Mouse (Mus musculus) urinary bladder, postnatal 10 days (tissue): ENCODE measurements around the gene Mtmr3.

Experiments used
- DNase-seq: peaks from one replicate; pipeline ENCODE4 v3.0.0; 2022; ENCODE audit warnings: low spot score

Gene Mtmr3

GRCm38 (mm10) chr11:4464616-4465015 lies 130.0 kb downstream of the Mtmr3 start:
- no peak for DNase-seq

- DNase-seq = no peak
These were observed 130.5 kb downstream of the Mtmr3 start for GRCm38 (mm10) chr11:4464186-4464585.

DNA sequence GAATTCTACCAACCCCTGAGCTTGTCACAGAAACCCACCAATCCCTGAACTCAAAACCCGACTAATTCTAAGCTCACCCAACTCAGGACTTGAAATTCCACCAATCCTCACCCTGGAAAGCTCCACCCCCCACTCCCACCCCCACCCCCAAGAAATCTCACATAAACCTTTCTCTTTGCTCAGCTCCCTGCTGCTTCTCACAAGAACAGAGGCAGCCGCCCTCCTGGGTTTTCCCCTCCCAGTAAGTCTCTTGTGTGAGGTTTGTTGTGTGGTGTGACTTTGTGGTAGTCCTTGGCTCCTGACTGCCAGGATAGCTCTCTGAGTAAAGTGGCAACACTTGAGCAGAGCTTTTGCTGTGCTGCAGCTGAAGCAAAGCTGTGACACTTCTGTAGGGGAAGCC lies 131.8 kb downstream of the Mtmr3 start:
- no peak for DNase-seq

GRCm38 (mm10) chr11:4461154-4461553 lies 133.5 kb downstream of the Mtmr3 start:
- no peak for DNase-seq

GRCm38 (mm10) chr11:4460615-4461014 lies 134.0 kb downstream of the Mtmr3 start:
- no peak for DNase-seq

DNA sequence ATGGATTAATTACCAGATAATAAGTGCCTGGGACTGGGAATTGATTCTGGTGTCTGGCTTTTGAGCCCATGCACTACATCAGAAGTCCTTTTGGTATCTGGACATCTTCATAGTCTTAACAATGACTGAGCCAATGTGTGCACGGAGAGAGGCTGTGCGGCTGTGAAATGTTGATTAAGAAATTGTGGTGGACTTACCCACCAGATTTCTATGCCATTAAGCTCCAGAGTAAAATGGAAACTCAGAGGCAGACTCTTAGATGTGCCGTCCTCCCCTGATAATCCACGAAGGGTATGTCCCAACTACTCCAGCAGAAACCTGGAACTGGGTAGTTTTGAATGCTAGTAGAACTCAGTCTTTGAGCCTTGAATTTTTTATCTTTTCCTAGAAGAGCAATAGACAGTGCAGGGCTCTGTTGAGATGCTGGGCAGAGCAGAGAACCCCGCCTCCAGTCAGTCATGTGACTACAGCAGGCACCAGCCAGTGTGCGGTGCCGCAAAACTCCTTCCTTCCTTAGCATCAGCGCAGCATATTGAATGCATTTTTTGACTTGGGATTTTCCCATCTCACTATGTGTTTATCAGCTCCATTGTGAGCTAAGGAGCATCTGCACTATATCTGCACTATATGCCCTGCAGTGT lies 139.6 kb downstream of the Mtmr3 start:
- DNase-seq = no peak

GRCm38 (mm10) chr11:4452467-4453184 lies 142.0 kb downstream of the Mtmr3 start:
- no peak for DNase-seq

DNA sequence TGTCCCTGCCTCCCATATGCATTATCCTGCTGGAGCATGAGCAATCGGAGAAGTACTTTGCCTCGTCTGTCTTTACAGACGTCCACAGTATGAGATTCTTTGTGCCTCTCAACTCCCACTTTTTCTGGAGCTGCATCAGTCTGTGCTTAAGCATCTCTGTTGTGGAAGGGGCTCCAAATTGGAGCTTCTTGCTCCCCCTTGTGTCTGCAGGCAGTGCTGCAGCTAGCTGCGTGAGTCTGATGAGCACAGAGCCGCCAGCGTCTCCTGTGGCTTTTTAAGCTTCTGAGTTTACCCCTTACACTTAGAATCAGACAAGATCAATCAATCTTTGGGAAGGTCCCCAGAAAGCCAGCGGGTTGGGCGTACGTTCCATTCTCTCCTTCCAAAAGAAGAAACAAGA lies 143.5 kb downstream of the Mtmr3 start:
- no peak for DNase-seq

DNA sequence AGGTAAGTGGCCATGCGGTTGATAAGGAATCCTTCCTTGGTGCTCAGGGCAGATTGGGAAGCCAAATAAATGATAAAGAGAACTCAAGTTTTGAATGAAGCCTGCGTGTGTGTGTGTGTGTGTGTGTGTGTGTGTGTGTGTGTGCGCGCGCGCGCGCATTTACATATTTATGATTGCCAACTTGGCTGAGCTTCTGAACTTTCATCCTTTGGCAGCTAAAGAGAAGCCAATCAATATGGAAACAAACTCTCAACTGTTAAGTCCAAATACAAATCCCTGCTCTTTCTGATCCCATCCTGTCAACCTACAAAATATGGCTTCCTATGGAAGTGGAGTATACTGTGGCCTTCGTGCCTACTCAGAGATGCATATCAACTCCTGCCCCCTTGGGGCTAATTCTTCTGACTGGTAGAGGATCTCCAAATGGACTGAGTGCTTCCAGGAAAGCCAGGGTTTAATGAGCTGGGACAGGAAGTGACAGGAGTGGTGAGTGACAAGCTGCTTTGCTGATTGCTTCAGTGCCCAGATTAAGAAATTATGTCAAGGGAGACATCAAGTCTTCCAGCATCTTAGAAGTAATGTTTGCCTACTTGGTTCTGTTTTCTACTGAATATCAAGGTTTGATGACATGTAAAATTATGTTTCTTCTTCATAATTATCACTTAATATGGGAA lies 148.3 kb downstream of the Mtmr3 start:
- DNase-seq = no peak

- no peak for DNase-seq
These were observed 152.4 kb downstream of the Mtmr3 start for GRCm38 (mm10) chr11:4442280-4442679.

- DNase-seq = no peak
These were observed 153.7 kb downstream of the Mtmr3 start, which contains the start of gene Hormad2 for GRCm38 (mm10) chr11:4440978-4441377. Gene Hormad2, minus strand, starts transcription at chr11:4441105.

DNA sequence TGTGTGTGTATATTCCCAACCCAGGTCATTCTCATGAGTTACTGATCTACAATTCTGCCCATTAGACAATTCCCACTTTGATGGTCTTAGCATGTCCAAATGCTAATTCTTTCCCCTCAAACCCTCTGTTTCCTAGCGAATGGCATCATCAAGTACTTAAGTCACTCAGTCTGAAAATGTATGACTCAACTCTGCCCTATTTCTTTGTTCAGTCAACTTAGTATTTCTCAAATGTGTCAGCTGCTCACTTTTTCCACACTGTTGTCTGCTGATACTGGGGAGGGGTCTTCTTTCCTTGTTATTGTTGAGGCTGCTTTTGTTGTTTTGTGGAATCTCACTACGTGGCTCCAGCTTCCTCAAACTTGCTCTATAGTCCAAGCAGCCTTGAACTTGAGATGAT lies 156.5 kb downstream of the Mtmr3 start:
- no peak for DNase-seq

DNA sequence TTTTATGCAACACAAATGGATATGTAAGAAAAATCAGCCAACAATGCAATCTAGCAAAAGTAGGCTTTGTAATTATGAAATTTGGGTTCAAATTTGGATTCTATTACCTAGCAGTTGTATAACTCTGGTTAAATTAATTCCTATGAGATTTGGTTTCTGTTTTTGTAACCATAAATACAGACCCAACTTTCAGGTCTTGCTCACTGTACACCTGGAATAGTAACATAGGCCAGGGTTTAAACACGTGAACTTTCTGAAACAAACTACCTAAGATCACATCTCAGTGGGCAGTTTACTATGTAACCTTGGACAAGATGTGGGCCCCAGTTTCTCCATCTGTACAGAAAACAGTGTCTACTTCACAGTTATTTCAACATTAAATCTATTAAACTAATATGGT lies 157.3 kb downstream of the Mtmr3 start:
- DNase-seq = no peak

DNA sequence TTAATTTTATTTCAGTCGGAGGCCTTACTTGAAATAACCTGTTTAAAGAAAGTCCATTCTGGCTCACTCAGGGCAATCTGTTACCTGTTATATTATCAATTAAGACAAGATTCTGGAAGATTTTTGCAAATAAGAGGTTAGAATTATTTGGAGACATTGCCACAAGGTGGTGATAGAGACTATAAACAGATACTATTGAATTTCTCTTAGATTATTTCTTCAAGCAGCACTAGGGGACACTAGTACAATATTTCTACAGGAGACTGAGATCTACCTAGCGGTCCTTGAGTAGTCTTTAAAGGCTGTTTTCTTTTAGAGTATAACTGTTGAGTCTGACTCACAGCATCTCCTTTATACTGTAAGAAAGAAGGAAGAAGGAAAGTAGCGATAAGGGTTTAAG lies 158.0 kb downstream of the Mtmr3 start:
- no peak for DNase-seq

DNA sequence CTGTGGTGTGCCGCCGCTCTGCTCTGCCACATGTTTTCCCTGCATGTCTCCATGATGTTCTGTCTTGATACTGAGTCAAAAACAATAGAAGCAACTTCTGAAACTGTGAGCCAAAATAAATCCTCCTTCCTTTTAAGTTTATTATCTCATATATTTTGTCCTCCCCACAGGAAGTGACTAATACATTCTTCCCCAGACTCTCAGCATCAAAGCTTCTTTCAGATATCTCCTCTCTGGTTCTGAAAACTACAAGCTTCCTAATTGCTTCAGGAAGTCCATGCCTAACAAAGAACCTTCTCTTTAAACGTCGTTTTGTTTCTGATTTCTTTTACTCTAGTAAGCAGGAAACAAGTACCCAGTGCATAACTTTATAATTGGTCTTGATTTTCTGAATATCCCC lies 160.2 kb downstream of the Mtmr3 start:
- DNase-seq = no peak
